Mouse (Mus musculus) brain, embryonic 14.5 days (tissue): Measurements from ENCODE around the gene Gm49486.

Source experiments
- CTCF ChIP-seq: fragments of 200-500 bp; IDR thresholded peaks from 2 replicates; pipeline ENCODE4 v1.5.1; 2012; ENCODE audit warnings: inconsistent platforms, mild to moderate bottlenecking, moderate library complexity, borderline replicate concordance; ENCODE audit not compliant: insufficient read depth, insufficient read length; ENCODE audit errors: extremely low read depth
- POLR2A ChIP-seq: fragments of 200-500 bp; IDR thresholded peaks from 2 replicates; pipeline ENCODE4 v1.6.1; 2012; ENCODE audit warnings: mild to moderate bottlenecking, inconsistent platforms, borderline replicate concordance; ENCODE audit not compliant: poor library complexity, insufficient read depth, insufficient read length, severe bottlenecking; ENCODE audit errors: extremely low read depth

DNA sequence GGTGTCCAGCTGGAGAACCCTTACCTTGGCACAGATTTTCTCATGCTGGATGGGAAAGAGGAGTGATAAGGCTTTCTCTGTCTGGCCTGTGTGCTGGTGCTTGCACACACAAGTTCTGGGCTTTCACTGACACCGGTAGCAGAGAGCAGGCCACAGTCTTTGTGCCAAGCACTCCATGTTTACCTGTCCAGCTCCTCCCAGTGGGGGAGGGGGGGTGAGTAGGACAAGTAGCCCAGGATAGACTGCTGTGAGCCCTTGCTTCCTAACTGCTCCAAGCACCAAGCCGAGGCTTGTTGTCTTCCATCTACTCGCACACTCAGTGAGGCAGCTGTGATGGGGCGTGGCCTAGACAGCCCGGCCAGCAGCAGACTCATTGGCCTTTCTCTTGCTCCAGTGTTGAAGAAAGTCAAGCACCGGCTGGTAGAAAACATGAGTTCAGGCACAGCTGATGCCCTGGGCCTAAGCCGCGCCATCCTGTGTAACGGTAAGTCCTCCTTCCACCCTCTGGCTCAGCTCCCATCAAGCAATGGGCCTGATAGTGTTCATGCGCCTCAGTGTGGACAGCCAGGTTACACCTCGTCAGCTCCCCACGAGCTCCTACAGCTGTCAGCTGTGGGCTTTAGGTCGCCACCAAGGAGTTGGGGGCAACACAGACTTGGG lies 13.5 kb downstream of the Gm49486 start:
- TF ChIP-seq POLR2A (no peak), CTCF (no peak)
